Mouse (Mus musculus): ENCODE results near the gene Syt2.
A peak's percentile ranks its signal among the peaks of the same experiment; 100 is the strongest.

DNA sequence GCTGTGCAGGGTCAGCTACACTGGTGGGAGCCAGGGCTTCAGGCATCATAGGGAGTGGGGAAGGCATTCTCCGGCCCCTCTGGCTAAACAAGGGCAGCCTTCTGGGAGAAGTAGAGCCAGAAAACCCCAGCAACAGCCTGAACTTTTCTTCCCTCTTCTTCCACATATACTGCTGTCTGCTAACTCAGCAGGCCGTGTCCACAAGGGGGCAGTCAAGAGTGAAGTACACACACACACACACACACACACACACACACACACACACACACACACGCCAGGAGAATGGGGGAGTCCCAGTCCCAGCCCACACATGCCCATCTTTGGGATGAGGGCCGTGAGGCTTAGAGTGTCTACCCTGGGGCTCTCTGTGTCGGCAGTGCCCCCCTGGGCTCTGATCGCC lies 95.0 kb downstream of the Syt2 start:
- TF ChIP-seq CTCF (conservative IDR thresholded peaks at IDR 0.05; ENCODE audit: insufficient read depth, insufficient read length, low read depth, low read length) (peak; percentile 25; the same call in 1 of the 2 replicates), POLR2A (IDR thresholded peaks at IDR 0.05; ENCODE audit: low read depth, low read length) (no peak)

Data from kidney, adult 2 months (tissue).